Mouse (Mus musculus) hematopoietic multipotent progenitor cell, adult 10-12 weeks (in vitro differentiated cells): Measurements from ENCODE around the gene Tmem45b. TPM values are rescaled to one million over a fixed set of nuclear protein-coding genes. Genes with fewer than 3 reads are reported as not detected.

Source experiments
- polyA plus RNA-seq: library from polyadenylated mRNA; stranded (reverse); fragments of >175 nt; gene quantifications from 2 replicates; pipeline ENCODE4 v1.2.3, GENCODE M21; 2012; ENCODE audit warnings: low replicate concordance

Gene Tmem45b
- polyA plus RNA-seq = not detected in 2 replicates

GRCm38 (mm10) chr9:31463692-31464474 lies at the start of gene Tmem45b:
Gene Tmem45b, minus strand, starts transcription at chr9:31464462.

GRCm38 (mm10) chr9:31385947-31386354 lies 78.3 kb downstream of the Tmem45b start, which contains the start of gene Nfrkb:
Gene Nfrkb, plus strand, starts transcription at chr9:31386192.

Other genes starting within 250 kb of the Tmem45b start
- 4.3 and 7.5 TPM in 2 replicates for gene Prdm10, start 183.9 kb downstream of the Tmem45b start, polyA plus RNA-seq
- 4.3 and 34.9 TPM in 2 replicates for gene Nfrkb, start 78.3 kb downstream of the Tmem45b start, polyA plus RNA-seq